Mouse (Mus musculus): ENCODE measurements around the gene Clps.

Gene Clps

GRCm38 (mm10) chr17:28553040-28553793, 7.3 kb downstream of the Clps start:
- DNase-seq (ENCODE audit: low read depth, low spot score) = peak; percentile 82

GRCm38 (mm10) chr17:28549111-28549510, 11.5 kb downstream of the Clps start, which contains the start of gene Clpsl2:
TSS of gene Clpsl2 (plus strand) at chr17:28549411.
- no peak for DNase-seq (ENCODE audit: low read depth, low spot score)

- DNase-seq (ENCODE audit: low read depth, low spot score) = no peak
Observed at GRCm38 (mm10) chr17:28548550-28548949, 12.0 kb downstream of the Clps start.

GRCm38 (mm10) chr17:28546925-28547324, 13.6 kb downstream of the Clps start:
- no peak for DNase-seq (ENCODE audit: low read depth, low spot score)

GRCm38 (mm10) chr17:28537881-28538280, 22.7 kb downstream of the Clps start:
- DNase-seq (ENCODE audit: low read depth, low spot score) = no peak

- no peak for DNase-seq (ENCODE audit: low read depth, low spot score)
Observed at GRCm38 (mm10) chr17:28533327-28533726, 27.2 kb downstream of the Clps start.

GRCm38 (mm10) chr17:28532557-28532956, 28.0 kb downstream of the Clps start:
- DNase-seq (ENCODE audit: low read depth, low spot score) = no peak

GRCm38 (mm10) chr17:28531946-28532345, 28.6 kb downstream of the Clps start:
- no peak for DNase-seq (ENCODE audit: low read depth, low spot score)

- no peak for DNase-seq (ENCODE audit: low read depth, low spot score)
Observed at GRCm38 (mm10) chr17:28530506-28530905, 30.1 kb downstream of the Clps start, which contains the start of gene Armc12. TSS of gene Armc12 (plus strand) at chr17:28530806.

GRCm38 (mm10) chr17:28529116-28529515, 31.4 kb downstream of the Clps start:
- no peak for DNase-seq (ENCODE audit: low read depth, low spot score)

GRCm38 (mm10) chr17:28528043-28528351, 32.6 kb downstream of the Clps start:
- DNase-seq (ENCODE audit: low read depth, low spot score) = peak; percentile 84

GRCm38 (mm10) chr17:28527184-28528042, 33.2 kb downstream of the Clps start:
- no peak for DNase-seq (ENCODE audit: low read depth, low spot score)

GRCm38 (mm10) chr17:28524831-28525430, 35.6 kb downstream of the Clps start:
- no peak for DNase-seq (ENCODE audit: low read depth, low spot score)

GRCm38 (mm10) chr17:28524009-28524695, 36.4 kb downstream of the Clps start:
- DNase-seq (ENCODE audit: low read depth, low spot score) = no peak

GRCm38 (mm10) chr17:28523355-28524008, 37.1 kb downstream of the Clps start:
- peak; percentile 41 for DNase-seq (ENCODE audit: low read depth, low spot score)

GRCm38 (mm10) chr17:28522623-28523354, 37.8 kb downstream of the Clps start:
- peak; percentile 98 for DNase-seq (ENCODE audit: low read depth, low spot score)

GRCm38 (mm10) chr17:28521920-28522319, 38.6 kb downstream of the Clps start:
- peak; percentile 11 for DNase-seq (ENCODE audit: low read depth, low spot score)

GRCm38 (mm10) chr17:28521071-28521726, 39.4 kb downstream of the Clps start:
- peak; percentile 17 for DNase-seq (ENCODE audit: low read depth, low spot score)

- DNase-seq (ENCODE audit: low read depth, low spot score) = no peak
Observed at GRCm38 (mm10) chr17:28520561-28520960, 40.0 kb downstream of the Clps start.

- peak; percentile 15 for DNase-seq (ENCODE audit: low read depth, low spot score)
Observed at GRCm38 (mm10) chr17:28519827-28520226, 40.7 kb downstream of the Clps start.
